Mouse (Mus musculus): ENCODE measurements around the gene Dnajb8.

The Dnajb8 gene

DNA sequence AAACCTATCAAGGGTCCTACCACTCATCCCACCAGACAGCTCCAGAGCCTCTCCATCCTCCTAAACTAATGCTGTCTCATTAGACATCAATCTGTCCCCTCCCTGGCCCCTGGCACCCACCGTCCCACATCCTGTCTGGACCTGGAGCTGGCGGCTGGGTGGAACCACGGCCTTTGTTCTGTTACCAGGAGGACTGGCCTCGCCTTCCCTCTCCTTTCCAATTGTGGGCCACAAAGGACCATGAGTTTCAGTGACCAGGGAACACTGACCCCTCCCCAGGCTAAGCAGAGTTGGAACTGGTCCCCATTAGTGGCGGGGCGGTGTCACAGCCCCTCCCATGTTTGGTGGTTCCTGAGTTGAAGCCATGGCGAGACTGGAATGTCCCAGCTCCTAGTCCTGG, 5.5 kb downstream of the Dnajb8 start:
- in situ Hi-C loops (cut with MboI, MseI) = no loop called here

DNA sequence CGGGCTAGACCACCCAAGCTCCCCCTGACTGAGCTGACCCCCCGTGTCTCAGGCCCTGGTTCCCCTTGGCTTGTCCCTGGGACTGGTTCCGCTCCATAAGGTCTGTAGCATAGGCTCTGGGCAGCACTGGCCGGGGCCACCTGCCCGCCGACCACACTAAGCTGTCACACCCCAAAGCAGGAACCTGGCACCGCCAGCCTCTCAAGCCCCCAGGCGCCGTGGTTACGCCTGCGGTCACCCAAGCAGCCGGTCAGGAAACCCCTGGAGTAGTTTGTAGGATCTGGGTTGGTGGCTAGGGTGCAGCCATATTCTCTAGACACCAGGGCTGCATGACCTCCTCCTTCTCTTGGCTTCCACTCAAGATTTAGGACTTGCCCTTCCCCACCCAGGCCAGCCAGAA, 7.2 kb downstream of the Dnajb8 start:
- in situ Hi-C loops (cut with MboI, MseI) = no loop called here

- in situ Hi-C loops (cut with MboI, MseI) = no loop called here
These were observed 9.8 kb downstream of the Dnajb8 start for GRCm38 (mm10) chr6:88231821-88232220.

DNA sequence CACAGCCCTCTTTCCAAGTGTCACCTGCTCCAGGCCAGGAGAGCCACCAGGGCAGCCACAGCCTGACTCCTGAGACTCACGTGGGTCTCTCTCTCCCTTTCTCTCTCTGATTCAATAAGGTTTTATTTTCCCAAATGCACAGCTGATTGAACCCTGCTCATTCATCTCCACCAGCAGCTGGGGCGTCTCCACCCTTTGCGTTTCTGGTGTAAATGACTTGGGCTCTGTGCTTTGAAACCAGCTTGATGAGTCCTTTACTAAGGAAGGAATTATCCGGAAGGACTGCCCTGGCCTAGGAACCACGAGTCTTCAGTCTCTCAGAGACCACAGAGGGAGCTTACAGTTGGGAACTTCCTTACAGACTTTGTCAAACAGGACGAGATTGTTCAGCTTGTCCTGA, 10.2 kb downstream of the Dnajb8 start:
- in situ Hi-C loops (cut with MboI, MseI) = no loop called here

GRCm38 (mm10) chr6:88233996-88234395, 11.9 kb downstream of the Dnajb8 start:
- in situ Hi-C loops (cut with MboI, MseI) = no loop called here

DNA sequence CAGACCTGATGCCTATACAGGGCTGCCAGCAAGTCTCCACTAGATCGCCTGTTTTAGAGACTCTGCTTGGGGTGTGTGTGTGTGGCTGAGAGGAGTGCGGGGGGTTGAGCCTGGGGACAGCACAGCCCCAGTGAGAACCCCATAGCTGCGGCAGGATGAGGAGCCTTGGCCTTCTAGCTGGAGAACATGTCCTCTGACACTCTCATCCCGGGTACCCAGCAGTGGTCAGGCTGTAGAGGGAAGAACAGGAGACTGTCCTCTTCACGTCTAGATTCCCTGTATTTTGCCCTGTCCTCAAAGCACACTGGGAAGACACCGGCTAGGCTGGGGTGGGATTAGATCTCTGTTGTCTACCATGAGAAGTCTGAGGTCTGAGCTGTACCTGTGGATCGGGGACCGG, 13.4 kb downstream of the Dnajb8 start:
- in situ Hi-C loops (cut with MboI, MseI) = no loop called here

- in situ Hi-C loops (cut with MboI, MseI) = no loop called here
These were observed 13.9 kb downstream of the Dnajb8 start for GRCm38 (mm10) chr6:88235983-88236382.

GRCm38 (mm10) chr6:88236513-88236912, 14.4 kb downstream of the Dnajb8 start:
- in situ Hi-C loops (cut with MboI, MseI) = no loop called here

- in situ Hi-C loops (cut with MboI, MseI) = no loop called here
These were observed 20.5 kb downstream of the Dnajb8 start for GRCm38 (mm10) chr6:88242604-88243003.

- in situ Hi-C loops (cut with MboI, MseI) = no loop called here
These were observed 27.2 kb downstream of the Dnajb8 start for GRCm38 (mm10) chr6:88249231-88249630.

GRCm38 (mm10) chr6:88251396-88251795, 29.3 kb downstream of the Dnajb8 start:
- in situ Hi-C loops (cut with MboI, MseI) = no loop called here

DNA sequence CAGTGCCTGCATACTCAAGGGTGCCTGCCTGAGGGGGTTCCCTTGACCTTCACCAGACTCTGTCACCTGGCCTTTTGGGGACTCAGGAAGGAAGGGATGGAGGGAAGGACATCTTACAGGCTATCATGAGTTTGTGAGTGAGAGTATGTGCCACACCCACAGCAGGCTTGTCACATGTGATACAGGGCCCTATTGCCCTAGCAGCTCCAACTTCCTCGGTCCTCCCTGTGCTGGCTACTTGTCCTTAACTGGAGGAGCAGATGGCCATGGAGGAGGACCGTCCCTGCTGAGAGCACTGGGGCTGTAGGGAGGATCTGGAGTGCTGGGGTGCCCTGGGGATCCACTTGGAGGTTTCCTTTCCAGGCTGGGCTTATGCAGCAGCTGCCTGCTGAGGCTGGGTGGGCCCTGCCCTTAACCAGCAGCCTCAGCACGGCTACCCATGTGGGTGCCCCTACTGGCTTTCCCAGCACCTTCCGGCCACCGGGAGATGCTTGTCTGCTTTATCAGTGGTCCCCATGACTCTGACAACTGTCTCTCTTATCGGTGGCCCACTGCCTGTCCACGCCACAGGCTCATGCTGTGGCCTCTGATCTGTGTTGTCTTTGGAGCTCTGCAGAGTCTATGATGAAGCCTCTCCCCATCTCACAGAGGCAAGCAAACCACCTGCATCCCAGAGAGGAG, 29.9 kb downstream of the Dnajb8 start:
- in situ Hi-C loops (cut with MboI, MseI) = no loop called here

- in situ Hi-C loops (cut with MboI, MseI) = no loop called here
These were observed 32.0 kb downstream of the Dnajb8 start for GRCm38 (mm10) chr6:88254082-88254481.

DNA sequence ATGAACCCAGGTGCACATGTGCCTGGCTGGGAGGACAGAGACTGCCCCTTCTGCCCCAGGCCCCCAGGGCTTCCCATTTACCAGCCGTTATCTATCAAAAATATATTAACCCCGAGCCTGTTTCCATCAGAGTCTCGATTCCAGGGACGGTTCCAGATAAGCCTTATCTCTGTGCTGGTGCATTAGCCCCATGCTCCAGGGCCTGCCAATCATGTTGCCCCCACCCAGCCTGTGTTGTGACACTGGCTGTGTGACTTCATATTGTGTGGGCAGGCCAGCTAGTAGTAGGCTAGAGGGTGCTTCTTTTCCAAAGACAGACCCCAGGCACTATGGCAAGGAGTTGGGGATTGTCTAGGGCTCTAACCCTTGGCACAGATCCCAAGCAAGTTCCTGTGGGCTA, 33.4 kb downstream of the Dnajb8 start:
- in situ Hi-C loops (cut with MboI, MseI) = no loop called here

- in situ Hi-C loops (cut with MboI, MseI) = no loop called here
These were observed 37.6 kb downstream of the Dnajb8 start for GRCm38 (mm10) chr6:88259621-88260020.

GRCm38 (mm10) chr6:88260645-88261044, 38.6 kb downstream of the Dnajb8 start:
- in situ Hi-C loops (cut with MboI, MseI) = no loop called here

- in situ Hi-C loops (cut with MboI, MseI) = no loop called here
These were observed 40.1 kb downstream of the Dnajb8 start for GRCm38 (mm10) chr6:88262160-88262559.

GRCm38 (mm10) chr6:88265355-88265754, 43.3 kb downstream of the Dnajb8 start:
- in situ Hi-C loops (cut with MboI, MseI) = no loop called here

DNA sequence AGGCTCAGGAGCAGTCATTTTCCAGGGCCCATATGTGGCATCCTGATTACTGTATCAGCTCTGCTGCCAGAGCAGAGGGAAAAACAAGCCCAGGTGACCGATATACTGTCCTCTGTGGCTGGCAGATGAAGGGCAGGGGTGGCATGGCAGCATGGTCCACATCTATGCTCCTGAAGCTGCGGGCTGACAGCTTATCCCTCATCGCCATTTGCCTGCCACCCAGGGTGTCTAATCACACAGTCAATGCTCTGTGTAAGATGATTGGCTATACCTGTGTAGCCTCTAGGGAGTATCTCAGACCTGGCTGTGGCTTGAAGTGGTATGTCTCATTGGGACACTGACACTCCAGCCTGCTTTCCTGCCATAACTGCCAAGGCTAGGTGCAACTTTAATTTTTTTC, 44.0 kb downstream of the Dnajb8 start:
- in situ Hi-C loops (cut with MboI, MseI) = no loop called here

- in situ Hi-C loops (cut with MboI, MseI) = no loop called here
These were observed 45.0 kb downstream of the Dnajb8 start for GRCm38 (mm10) chr6:88267068-88267467.

- in situ Hi-C loops (cut with MboI, MseI) = no loop called here
These were observed 45.9 kb downstream of the Dnajb8 start for GRCm38 (mm10) chr6:88267970-88268369.

GRCm38 (mm10) chr6:88274623-88275022, 52.6 kb downstream of the Dnajb8 start:
- in situ Hi-C loops (cut with MboI, MseI) = no loop called here

GRCm38 (mm10) chr6:88276221-88276620, 54.2 kb downstream of the Dnajb8 start:
- in situ Hi-C loops (cut with MboI, MseI) = no loop called here

- in situ Hi-C loops (cut with MboI, MseI) = no loop called here
These were observed 55.2 kb downstream of the Dnajb8 start for GRCm38 (mm10) chr6:88277242-88277641.
